In genomic region chr14:33447027-33447569, GRCm38 (mm10) we compare ENCODE assay signal across 8 mouse cellular contexts. TPM values are rescaled to one million over a fixed set of nuclear protein-coding genes. Genes with fewer than 3 reads are reported as not detected.
DNase-seq lines count a peak whose midpoint lies in the region; ATAC-seq and TF ChIP-seq lines count a peak whose summit lies in the region.

Gene Mapk8, minus strand, starts transcription at chr14:33447158.

- peaks cover 7% of the 10 kb centered on the region; the same call in 1 of the 2 replicates for H3K27me3 ChIP-seq in G1E (ENCODE audit: insufficient read depth, low read length)
- no peaks in the 10 kb centered on the region for H3K27me3 ChIP-seq in forebrain, postnatal 0 days (ENCODE audit: insufficient read depth, low read length)
- H3K27me3 ChIP-seq in lung, embryonic 16.5 days (ENCODE audit: control insufficient read depth, insufficient read depth, low read depth, low read length), result no peaks in the 10 kb centered on the region

- no peaks in the 10 kb centered on the region for H3K36me3 ChIP-seq in G1E (replicated peaks)
- H3K36me3 ChIP-seq in forebrain, postnatal 0 days (ENCODE audit: insufficient read depth), result no peaks in the 10 kb centered on the region
- no peaks in the 10 kb centered on the region for H3K36me3 ChIP-seq in lung, embryonic 16.5 days (ENCODE audit: control insufficient read depth, insufficient read depth, low read length)

- no peaks in the 10 kb centered on the region for H3K9me3 ChIP-seq in G1E (replicated peaks)
- no peaks in the 10 kb centered on the region for H3K9me3 ChIP-seq in forebrain, postnatal 0 days (ENCODE audit: low read length)
- H3K9me3 ChIP-seq in lung, embryonic 16.5 days (ENCODE audit: control insufficient read depth, low read length), result no peaks in the 10 kb centered on the region

- H3K4me2 ChIP-seq in forebrain, postnatal 0 days (ENCODE audit: low read depth), result peak within 1 kb of the TSS; percentile 63
- H3K4me2 ChIP-seq in lung, embryonic 16.5 days (ENCODE audit: low read depth, low read length), result peak within 1 kb of the TSS; percentile 54

- peak within 1 kb of the TSS; percentile 90 for H3K9ac ChIP-seq in forebrain, postnatal 0 days
- H3K9ac ChIP-seq in lung, embryonic 16.5 days (ENCODE audit: low read length), result peak within 1 kb of the TSS; percentile 88

- peak within 1 kb of the TSS; percentile 89 for H3K4me3 ChIP-seq in G1E (ENCODE audit: low read depth, low read length)
- H3K4me3 ChIP-seq in forebrain, postnatal 0 days (ENCODE audit: low read depth, low read length), result peak within 1 kb of the TSS; percentile 98
- H3K4me3 ChIP-seq in lung, embryonic 16.5 days (ENCODE audit: low read length), result peak within 1 kb of the TSS; percentile 81

- DNase-seq in G1E (ENCODE audit: low spot score), result peak; percentile 93
- DNase-seq in cerebellum, adult 18-20 months, result peak; percentile 96 to 99
- DNase-seq in forebrain, postnatal 0 days, result peak; percentile 98
- DNase-seq in layer of hippocampus, adult 9-10 months (ENCODE audit: low spot score), result peak; percentile 82
- peak; percentile 94 for DNase-seq in ovary, postnatal 10 days (ENCODE audit: low spot score)
- DNase-seq in thymus, postnatal 10 days (ENCODE audit: low spot score in 2 of 2), result peak; percentile 97 to 99

- peak; percentile 87 for ATAC-seq in G1E (ENCODE audit: extremely low read depth, insufficient number of reproducible peaks, low FRiP score, poor library complexity, severe bottlenecking)
- peak; percentile 98 for ATAC-seq in forebrain, postnatal 0 days
- peak; percentile 86 to 96 for ATAC-seq in hematopoietic stem cell, adult 5-6 weeks (replicated peaks in 1 of 2; ENCODE audit: insufficient read depth in 1 of 2, low FRiP score in 2 of 2, low TSS enrichment in 1 of 2, low read depth in 1 of 2, poor library complexity in 2 of 2, severe bottlenecking in 2 of 2)
- peak; percentile 99 for ATAC-seq in lung, embryonic 16.5 days (ENCODE audit: low read depth)

- TF ChIP-seq CTCF in G1E (IDR thresholded peaks at IDR 0.05; ENCODE audit: low read depth, low read length), result no peak
- peak; percentile 1; the same call in 1 of the 2 replicates for TF ChIP-seq CTCF in forebrain, postnatal 0 days (IDR thresholded peaks at IDR 0.05; ENCODE audit: low read depth)

- under 1% methylated on average over 47 of the region's 70 CpGs for WGBS in forebrain, postnatal 0 days
- 0% methylated on average over 34 of the region's 70 CpGs for WGBS in lung, embryonic 16.5 days

- H3K4me1 ChIP-seq in G1E (ENCODE audit: insufficient read depth, low read depth, low read length), result peaks cover 6% of the 10 kb centered on the region
- peaks cover 12% of the 10 kb centered on the region for H3K4me1 ChIP-seq in forebrain, postnatal 0 days (ENCODE audit: insufficient read depth)
- peaks cover 17% of the 10 kb centered on the region for H3K4me1 ChIP-seq in lung, embryonic 16.5 days (replicated peaks; ENCODE audit: control insufficient read depth, insufficient read depth, low read length)

- H3K27ac ChIP-seq in forebrain, postnatal 0 days (ENCODE audit: low read depth, low read length), result peak within 1 kb of the TSS; percentile 92
- peak within 1 kb of the TSS; percentile 94 for H3K27ac ChIP-seq in lung, embryonic 16.5 days (ENCODE audit: low read length)

RNA-seq across cellular contexts. Expression of gene Mapk8, which starts in this region (rescaled TPM):
- 31.9 and 46.2 TPM in 2 replicates for total RNA-seq in G1E (2014; fragmentation: Nextera tagmentation)
- 38.9 and 42.2 TPM in 2 replicates for total RNA-seq in G1E (2017)
- polyA plus RNA-seq in G1E (2012), result 6.9 and 7.2 TPM in 2 replicates
- total RNA-seq in forebrain, postnatal 0 days (2014; rRNA removed), result 193 and 204 TPM in 2 replicates
- 34.4 and 34.7 TPM in 2 replicates for polyA plus RNA-seq in forebrain, postnatal 0 days (2015; fragmentation: Nextera tagmentation; extraction: Ambion mirVana)
- total RNA-seq in hematopoietic stem cell, adult 5-6 weeks (2017), result 69.9 and 89.5 TPM in 2 replicates
- polyA plus RNA-seq in lung, embryonic 16.5 days (2015; fragmentation: Nextera tagmentation; extraction: Ambion mirVana), result 13.9 and 15.6 TPM in 2 replicates

Comparison
In these comparisons a context has a peak if more than half of its experiments do, and no peak if none do; other contexts are left out.
1. Peak in every context shown above with its lines: DNase-seq, ATAC-seq, H3K4me3 ChIP-seq and H3K27ac ChIP-seq.